Mouse (Mus musculus): Measurements from ENCODE around the gene Pdpk1. TPM values are rescaled to one million over a fixed set of nuclear protein-coding genes. Genes with fewer than 3 reads are reported as not detected.

Pdpk1 gene
- polyA plus RNA-seq, 1 experiment from 2014 or later: 61.9 TPM

Other genes with a start within 250 kb of the Pdpk1 start
- gene Dcpp3, start 233.5 kb downstream of the Pdpk1 start, polyA plus RNA-seq (2015; fragmentation: Nextera tagmentation; extraction: Ambion mirVana): not detected in 2 replicates
- gene Sbp, start 209.3 kb downstream of the Pdpk1 start, polyA plus RNA-seq (2015; fragmentation: Nextera tagmentation; extraction: Ambion mirVana): not detected in 2 replicates
- not detected in 2 replicates for gene Sbpl, start 195.7 kb downstream of the Pdpk1 start, polyA plus RNA-seq (2015; fragmentation: Nextera tagmentation; extraction: Ambion mirVana)
- not detected in 2 replicates for gene Prss30, start 170.4 kb downstream of the Pdpk1 start, polyA plus RNA-seq (2015; fragmentation: Nextera tagmentation; extraction: Ambion mirVana)
- gene Prss22, start 152.8 kb downstream of the Pdpk1 start, polyA plus RNA-seq (2015; fragmentation: Nextera tagmentation; extraction: Ambion mirVana): not detected in 2 replicates
- 0.23 and 0.24 TPM in 2 replicates for gene Prss27, start 112.8 kb downstream of the Pdpk1 start, polyA plus RNA-seq (2015; fragmentation: Nextera tagmentation; extraction: Ambion mirVana)
- gene Kctd5, start 77.4 kb downstream of the Pdpk1 start, polyA plus RNA-seq (2015; fragmentation: Nextera tagmentation; extraction: Ambion mirVana): 89.8 and 92.4 TPM in 2 replicates
- 28.7 and 31.5 TPM in 2 replicates for gene Amdhd2, start 12.8 kb upstream of the Pdpk1 start, polyA plus RNA-seq (2015; fragmentation: Nextera tagmentation; extraction: Ambion mirVana)
- gene Atp6v0c, start 18.8 kb upstream of the Pdpk1 start, polyA plus RNA-seq (2015; fragmentation: Nextera tagmentation; extraction: Ambion mirVana): 872 and 917 TPM in 2 replicates
- 18.8 and 19.5 TPM in 2 replicates for gene Tbc1d24, start 54.6 kb upstream of the Pdpk1 start, polyA plus RNA-seq (2015; fragmentation: Nextera tagmentation; extraction: Ambion mirVana)
- gene Ntn3, start 58.6 kb upstream of the Pdpk1 start, polyA plus RNA-seq (2015; fragmentation: Nextera tagmentation; extraction: Ambion mirVana): 4.9 and 5.2 TPM in 2 replicates
- gene Tedc2, start 69.9 kb upstream of the Pdpk1 start, polyA plus RNA-seq (2015; fragmentation: Nextera tagmentation; extraction: Ambion mirVana): 13.0 and 13.5 TPM in 2 replicates
- gene Ccnf, start 100.6 kb upstream of the Pdpk1 start, polyA plus RNA-seq (2015; fragmentation: Nextera tagmentation; extraction: Ambion mirVana): 30.1 and 32.7 TPM in 2 replicates
- gene Abca17, start 200.1 kb upstream of the Pdpk1 start, polyA plus RNA-seq (2015; fragmentation: Nextera tagmentation; extraction: Ambion mirVana): 0.22 TPM in 1 of 2 replicates, not detected in the other
- gene Abca3, start 201.0 kb upstream of the Pdpk1 start, polyA plus RNA-seq (2015; fragmentation: Nextera tagmentation; extraction: Ambion mirVana): 21.5 and 21.7 TPM in 2 replicates

All from forebrain, embryonic 15.5 days (tissue).